ENCODE assay signal across 9 mouse cellular contexts in genomic region chr4:150872139-150872651, GRCm38 (mm10). TPM values are rescaled to one million over a fixed set of nuclear protein-coding genes. Genes with fewer than 3 reads are reported as not detected.
A peak's percentile ranks its signal among the peaks of the same experiment; 100 is the strongest.
DNase-seq lines count a peak whose midpoint lies in the region; ATAC-seq and TF ChIP-seq lines count a peak whose summit lies in the region.
"Had no signal": no experiment of that assay in that cellular context is flagged by ENCODE, and none has a peak within 500 bp of the region (broad histone marks: within the 10 kb centered on the region; RNA-seq: fewer than 3 reads in every experiment).

No protein-coding gene starts in this region.

- H3K36me3 ChIP-seq in embryonic facial prominence, embryonic 15.5 days, result peaks cover 12% of the 10 kb centered on the region
- peaks cover 10% of the 10 kb centered on the region; the same call in 1 of the 2 replicates for H3K36me3 ChIP-seq in kidney, adult 2 months (ENCODE audit: control insufficient read depth, insufficient read depth, low read length)
- peaks cover 10% of the 10 kb centered on the region for H3K36me3 ChIP-seq in limb, embryonic 15.5 days

- no peak overlapping the region for H3K9ac ChIP-seq in embryonic facial prominence, embryonic 15.5 days
- no peak overlapping the region for H3K9ac ChIP-seq in limb, embryonic 15.5 days

- peak; percentile 34 to 40 for DNase-seq in left cerebral cortex, adult 18-20 months (ENCODE audit: low spot score in 2 of 2)
- DNase-seq in left cerebral cortex, adult 11 months (ENCODE audit: low spot score), result no peak
- DNase-seq in adrenal gland, adult 18-20 months (ENCODE audit: low spot score in 2 of 2), result peak; percentile 36 to 39
- peak; percentile 76 for DNase-seq in kidney, adult 2 months
- DNase-seq in natural killer cell, adult 2 months (ENCODE audit: low spot score in 2 of 2), result no peak

- H3K27ac ChIP-seq in embryonic facial prominence, embryonic 15.5 days (replicated peaks), result peak overlapping the region; percentile 89
- peak overlapping the region; percentile 47 for H3K27ac ChIP-seq in kidney, adult 2 months (ENCODE audit: insufficient read depth, low read depth, low read length)
- peak overlapping the region; percentile 76 for H3K27ac ChIP-seq in limb, embryonic 15.5 days
- H3K27ac ChIP-seq: macrophage had no signal

- H3K4me3 ChIP-seq in embryonic facial prominence, embryonic 15.5 days (replicated peaks), result no peak overlapping the region
- H3K4me3 ChIP-seq in kidney, adult 2 months (ENCODE audit: insufficient read depth, low read depth, low read length), result no peak overlapping the region
- H3K4me3 ChIP-seq in limb, embryonic 15.5 days, result no peak overlapping the region

- TF ChIP-seq CTCF in kidney, adult 2 months (conservative IDR thresholded peaks at IDR 0.05; ENCODE audit: insufficient read depth, insufficient read length, low read depth, low read length), result no peak

- no peaks in the 10 kb centered on the region for H3K27me3 ChIP-seq in embryonic facial prominence, embryonic 15.5 days
- H3K27me3 ChIP-seq in kidney, adult 2 months (replicated peaks; ENCODE audit: control insufficient read depth, insufficient read depth, low read length), result no peaks in the 10 kb centered on the region
- no peaks in the 10 kb centered on the region for H3K27me3 ChIP-seq in limb, embryonic 15.5 days

- H3K4me1 ChIP-seq in embryonic facial prominence, embryonic 15.5 days, result peaks cover 38% of the 10 kb centered on the region
- H3K4me1 ChIP-seq in kidney, adult 2 months (ENCODE audit: control insufficient read depth, insufficient read depth, low read length), result peaks cover 13% of the 10 kb centered on the region; the same call in 1 of the 2 replicates
- H3K4me1 ChIP-seq in limb, embryonic 15.5 days, result peaks cover 36% of the 10 kb centered on the region

- H3K9me3 ChIP-seq in embryonic facial prominence, embryonic 15.5 days (replicated peaks), result no peaks in the 10 kb centered on the region
- H3K9me3 ChIP-seq in limb, embryonic 15.5 days, result no peaks in the 10 kb centered on the region

- H3K4me2 ChIP-seq in embryonic facial prominence, embryonic 15.5 days (replicated peaks), result peak overlapping the region; percentile 9; the same call in 1 of the 2 replicates
- no peak overlapping the region for H3K4me2 ChIP-seq in limb, embryonic 15.5 days

- no peak; the same call in none of the 2 replicates for ATAC-seq in embryonic facial prominence, embryonic 15.5 days (ENCODE audit: insufficient number of reproducible peaks, low FRiP score, low TSS enrichment, low read depth)
- ATAC-seq in limb, embryonic 15.5 days (ENCODE audit: insufficient number of reproducible peaks, low FRiP score, low TSS enrichment, low read depth), result peak; percentile 12; the same call in 1 of the 2 replicates
- no peak for ATAC-seq in CD4-positive, CD25-positive, alpha-beta regulatory T cell, adult 4 months

- no peak for TF ChIP-seq POLR2A in kidney, adult 2 months (IDR thresholded peaks at IDR 0.05; ENCODE audit: low read depth, low read length)

- 8% methylated on average over 9 of the region's 9 CpGs for WGBS in embryonic facial prominence, embryonic 15.5 days
- WGBS in kidney, adult 2 months, result 34% methylated on average over 9 of the region's 9 CpGs
- 23% methylated on average over 9 of the region's 9 CpGs for WGBS in limb, embryonic 15.5 days

RNA-seq across cellular contexts. Expression of gene Errfi1, which starts 18.5 kb away (rescaled TPM):
- total RNA-seq in left cerebral cortex, adult 18-20 months (2021), result 10 to 100 TPM; 29.7 to 32.6 TPM
- 10 to 100 TPM; 40.7 to 53.5 TPM for total RNA-seq in adrenal gland, adult 18-20 months (2021)
- polyA plus RNA-seq in embryonic facial prominence, embryonic 15.5 days (2015; fragmentation: Nextera tagmentation; extraction: Ambion mirVana), result 32.1 and 32.8 TPM in 2 replicates
- 230 TPM in 2 replicates for polyA plus RNA-seq in kidney, adult 2 months (2012; rRNA removed)
- polyA plus RNA-seq in limb, embryonic 15.5 days (2015; fragmentation: Nextera tagmentation; extraction: Ambion mirVana), result 29.4 and 31.4 TPM in 2 replicates
- polyA plus RNA-seq in CD4-positive, CD25-positive, alpha-beta regulatory T cell, adult 4 months (2017; shearing (Covaris generic)), result 1 to 10 TPM; 1.4 to 2.7 TPM

RNA-seq across cellular contexts. Expression of gene Park7, which starts 42.0 kb away (rescaled TPM):
- 100 to 1,000 TPM; 215 to 216 TPM for total RNA-seq in left cerebral cortex, adult 18-20 months (2021)
- 100 to 1,000 TPM; 279 to 299 TPM for total RNA-seq in adrenal gland, adult 18-20 months (2021)
- polyA plus RNA-seq in embryonic facial prominence, embryonic 15.5 days (2015; fragmentation: Nextera tagmentation; extraction: Ambion mirVana), result 374 TPM in 2 replicates
- polyA plus RNA-seq in kidney, adult 2 months (2012; rRNA removed), result 314 and 444 TPM in 2 replicates
- polyA plus RNA-seq in limb, embryonic 15.5 days (2015; fragmentation: Nextera tagmentation; extraction: Ambion mirVana), result 349 and 381 TPM in 2 replicates
- polyA plus RNA-seq in CD4-positive, CD25-positive, alpha-beta regulatory T cell, adult 4 months (2017; shearing (Covaris generic)), result 100 to 1,000 TPM; 550 to 588 TPM

RNA-seq across cellular contexts. Expression of gene Tnfrsf9, which starts 42.2 kb away (rescaled TPM):
- under 1 TPM; 0.35 to 0.94 TPM for total RNA-seq in left cerebral cortex, adult 18-20 months (2021)
- total RNA-seq in adrenal gland, adult 18-20 months (2021), result under 1 TPM in 1 of 2 experiments, not detected in 1; 0.33 TPM
- 1.0 and 1.3 TPM in 2 replicates for polyA plus RNA-seq in embryonic facial prominence, embryonic 15.5 days (2015; fragmentation: Nextera tagmentation; extraction: Ambion mirVana)
- polyA plus RNA-seq in kidney, adult 2 months (2012; rRNA removed), result 0.14 and 0.86 TPM in 2 replicates
- polyA plus RNA-seq in limb, embryonic 15.5 days (2015; fragmentation: Nextera tagmentation; extraction: Ambion mirVana), result 0.83 and 1.1 TPM in 2 replicates
- 100 to 1,000 TPM; 209 to 263 TPM for polyA plus RNA-seq in CD4-positive, CD25-positive, alpha-beta regulatory T cell, adult 4 months (2017; shearing (Covaris generic))

Comparison
In these comparisons a context has a peak if more than half of its experiments do, and no peak if none do; other contexts are left out.
1. DNase-seq: peak in left cerebral cortex, adult 18-20 months (2 of 2), adrenal gland, adult 18-20 months (2 of 2) and kidney, adult 2 months (single experiment); none in left cerebral cortex, adult 11 months (single experiment) and natural killer cell, adult 2 months (0 of 2).
2. RNA of gene Tnfrsf9, which starts 42.2 kb away (polyA plus RNA-seq): 209 to 263 TPM in CD4-positive, CD25-positive, alpha-beta regulatory T cell, adult 4 months; 1.0 to 1.3 TPM in embryonic facial prominence, embryonic 15.5 days, 0.14 to 0.86 TPM in kidney, adult 2 months and 0.83 to 1.1 TPM in limb, embryonic 15.5 days; every median in the first group is over 10 times any median in the second.
3. Peak in every context shown above with its lines, with median percentiles within 50 percentile points of each other: H3K27ac ChIP-seq.